Mouse (Mus musculus): Measurements from ENCODE around the gene 6030452D12Rik.

GRCm38 (mm10) chr8:106529885-106530482 is 29.7 kb downstream of the 6030452D12Rik start:
- TF ChIP-seq POLR2A (IDR thresholded peaks at IDR 0.05; ENCODE audit: insufficient read depth, low read depth, low read length) (no peak), EP300 (IDR thresholded peaks at IDR 0.05; ENCODE audit: insufficient read depth, low read depth, low read length) (no peak)
